In genomic region chr19:4232186-4232572, GRCm38 (mm10) we compare ENCODE assay signal across 9 mouse cellular contexts. TPM values are rescaled to one million over a fixed set of nuclear protein-coding genes. Genes with fewer than 3 reads are reported as not detected.
DNase-seq lines count a peak whose midpoint lies in the region; ATAC-seq and TF ChIP-seq lines count a peak whose summit lies in the region.
"Had no signal": no experiment of that assay in that cellular context is flagged by ENCODE, and none has a peak within 500 bp of the region (broad histone marks: within the 10 kb centered on the region; RNA-seq: fewer than 3 reads in every experiment).

No protein-coding gene starts in this region.

- peak overlapping the region; percentile 89 for H3K27ac ChIP-seq in heart, embryonic 13.5 days (replicated peaks)
- peak overlapping the region; percentile 73; the same call in 1 of the 2 replicates for H3K27ac ChIP-seq in forebrain, embryonic 15.5 days (replicated peaks)
- peak overlapping the region; percentile 83 for H3K27ac ChIP-seq in liver, embryonic 15.5 days (replicated peaks)

- H3K4me2 ChIP-seq in heart, embryonic 13.5 days, result peak overlapping the region; percentile 80
- H3K4me2 ChIP-seq in forebrain, embryonic 15.5 days (replicated peaks), result peak overlapping the region; percentile 81
- peak overlapping the region; percentile 85 for H3K4me2 ChIP-seq in liver, embryonic 15.5 days

- intact Hi-C loops in heart, postnatal 14 days (cut with DNase I), result no loop called here

- peaks cover 31% of the 10 kb centered on the region for H3K27me3 ChIP-seq in heart, embryonic 13.5 days (replicated peaks)
- peaks cover 28% of the 10 kb centered on the region for H3K27me3 ChIP-seq in G1E (ENCODE audit: insufficient read depth, low read length)
- H3K27me3 ChIP-seq in forebrain, embryonic 15.5 days, result peaks cover 18% of the 10 kb centered on the region
- H3K27me3 ChIP-seq in liver, embryonic 15.5 days, result peaks cover 25% of the 10 kb centered on the region
- no peaks in the 10 kb centered on the region for H3K27me3 ChIP-seq in splenic B cell, adult 2 months (ENCODE audit: control insufficient read depth, insufficient read depth, low read length, poor library complexity, severe bottlenecking)

- H3K4me1 ChIP-seq in heart, embryonic 13.5 days, result peaks cover 20% of the 10 kb centered on the region
- peaks cover 33% of the 10 kb centered on the region for H3K4me1 ChIP-seq in G1E (ENCODE audit: insufficient read depth, low read depth, low read length)
- H3K4me1 ChIP-seq in forebrain, embryonic 15.5 days, result peaks cover 13% of the 10 kb centered on the region
- H3K4me1 ChIP-seq in liver, embryonic 15.5 days (replicated peaks), result peaks cover 43% of the 10 kb centered on the region

- no peaks in the 10 kb centered on the region for H3K36me3 ChIP-seq in heart, embryonic 13.5 days
- H3K36me3 ChIP-seq in G1E (replicated peaks), result peaks cover 8% of the 10 kb centered on the region
- H3K36me3 ChIP-seq in forebrain, embryonic 15.5 days, result no peaks in the 10 kb centered on the region
- H3K36me3 ChIP-seq in liver, embryonic 15.5 days (replicated peaks), result no peaks in the 10 kb centered on the region
- peaks cover 2% of the 10 kb centered on the region; the same call in 1 of the 2 replicates for H3K36me3 ChIP-seq in splenic B cell, adult 2 months (ENCODE audit: control insufficient read depth, insufficient read depth, low read length, poor library complexity, severe bottlenecking)

- TF ChIP-seq CTCF in G1E (IDR thresholded peaks at IDR 0.05; ENCODE audit: low read depth, low read length), result no peak

- ATAC-seq in heart, embryonic 13.5 days (ENCODE audit: extremely low read depth, insufficient number of reproducible peaks, low FRiP score, low TSS enrichment), result no peak
- no peak for ATAC-seq in G1E (ENCODE audit: extremely low read depth, insufficient number of reproducible peaks, low FRiP score, poor library complexity, severe bottlenecking)
- ATAC-seq in forebrain, embryonic 15.5 days (replicated peaks), result no peak
- ATAC-seq in liver, embryonic 15.5 days (ENCODE audit: insufficient read depth), result no peak

- 20% methylated on average over 2 of the region's 2 CpGs for WGBS in heart, embryonic 13.5 days
- 30% methylated on average over 2 of the region's 2 CpGs for WGBS in forebrain, embryonic 15.5 days
- whole genome bisulfite sequencing in liver, embryonic 15.5 days (ENCODE audit: insufficient replicate concordance), result 12% methylated on average over 2 of the region's 2 CpGs

- H3K9me3 ChIP-seq in heart, embryonic 13.5 days, result no peaks in the 10 kb centered on the region
- H3K9me3 ChIP-seq in G1E (replicated peaks), result no peaks in the 10 kb centered on the region
- H3K9me3 ChIP-seq in forebrain, embryonic 15.5 days, result no peaks in the 10 kb centered on the region
- H3K9me3 ChIP-seq in liver, embryonic 15.5 days (replicated peaks), result no peaks in the 10 kb centered on the region

- peak overlapping the region; percentile 84 for H3K9ac ChIP-seq in heart, embryonic 13.5 days
- peak overlapping the region; percentile 70 for H3K9ac ChIP-seq in forebrain, embryonic 15.5 days (replicated peaks)
- H3K9ac ChIP-seq in liver, embryonic 15.5 days, result peak overlapping the region; percentile 67

- H3K4me3 ChIP-seq in heart, embryonic 13.5 days, result peak overlapping the region; percentile 69
- peak overlapping the region; percentile 75 for H3K4me3 ChIP-seq in G1E (ENCODE audit: low read depth, low read length)
- H3K4me3 ChIP-seq in forebrain, embryonic 15.5 days, result peak overlapping the region; percentile 64
- H3K4me3 ChIP-seq in liver, embryonic 15.5 days (replicated peaks), result peak overlapping the region; percentile 66

- DNase-seq in heart, postnatal 14 days, result no peak
- DNase-seq in G1E (ENCODE audit: low spot score), result peak; percentile 66
- peak; percentile 74 for DNase-seq in splenic B cell, adult 2 months (ENCODE audit: low read depth, low spot score)
- no peak for DNase-seq in frontal cortex, postnatal 36 days (ENCODE audit: low spot score in 2 of 2)
- DNase-seq in adrenal gland, postnatal 25 days, result no peak

RNA-seq across cellular contexts. Expression of gene Pold4, which starts 0.5 kb away (rescaled TPM):
- polyA plus RNA-seq in heart, embryonic 13.5 days (2015; fragmentation: Nextera tagmentation; extraction: Ambion mirVana), result 19.9 and 23.5 TPM in 2 replicates
- 10 to 100 TPM in 1 of 2 experiments, 1 to 10 TPM in 1; 9.5 to 10.8 TPM for total RNA-seq in heart, postnatal 14 days (2021)
- total RNA-seq in G1E (2014; fragmentation: Nextera tagmentation) (98.6 and 104 TPM in 2 replicates), G1E (2017) (66.2 and 89.1 TPM in 2 replicates)
- polyA plus RNA-seq in G1E (2012), result 26.4 and 37.1 TPM in 2 replicates
- 17.2 and 18.1 TPM in 2 replicates for polyA plus RNA-seq in forebrain, embryonic 15.5 days (2015; fragmentation: Nextera tagmentation; extraction: Ambion mirVana)
- 13.1 and 15.0 TPM in 2 replicates for polyA plus RNA-seq in liver, embryonic 15.5 days (2015; fragmentation: Nextera tagmentation; extraction: Ambion mirVana)
- total RNA-seq in adrenal gland, postnatal 25 days (2021), result 56.8 and 60.4 TPM in 2 replicates

RNA-seq across cellular contexts. Expression of gene AC109138.7, which starts 18.0 kb away (rescaled TPM):
- not detected in 2 replicates for polyA plus RNA-seq in heart, embryonic 13.5 days (2015; fragmentation: Nextera tagmentation; extraction: Ambion mirVana)
- not detected for total RNA-seq in heart, postnatal 14 days (2021)
- total RNA-seq in G1E (2014; fragmentation: Nextera tagmentation), result not detected in 2 replicates
- not detected in 2 replicates for total RNA-seq in G1E (2017)
- 35.4 TPM in 1 of 2 replicates, not detected in the other for polyA plus RNA-seq in G1E (2012)
- polyA plus RNA-seq in forebrain, embryonic 15.5 days (2015; fragmentation: Nextera tagmentation; extraction: Ambion mirVana), result not detected in 2 replicates
- not detected in 2 replicates for polyA plus RNA-seq in liver, embryonic 15.5 days (2015; fragmentation: Nextera tagmentation; extraction: Ambion mirVana)
- not detected in 2 replicates for total RNA-seq in adrenal gland, postnatal 25 days (2021)
- total RNA-seq: left cerebral cortex, adult 8-10 months had no signal

RNA-seq across cellular contexts. Expression of gene Clcf1, which starts 18.1 kb away (rescaled TPM):
- 1.1 and 1.9 TPM in 2 replicates for polyA plus RNA-seq in heart, embryonic 13.5 days (2015; fragmentation: Nextera tagmentation; extraction: Ambion mirVana)
- 1 to 10 TPM; 1.6 to 2.0 TPM for total RNA-seq in heart, postnatal 14 days (2021)
- total RNA-seq in G1E (2014; fragmentation: Nextera tagmentation) (not detected in 2 replicates), G1E (2017) (0.06 and 0.27 TPM in 2 replicates)
- polyA plus RNA-seq in G1E (2012), result not detected in 2 replicates
- 0.39 and 0.43 TPM in 2 replicates for polyA plus RNA-seq in forebrain, embryonic 15.5 days (2015; fragmentation: Nextera tagmentation; extraction: Ambion mirVana)
- polyA plus RNA-seq in liver, embryonic 15.5 days (2015; fragmentation: Nextera tagmentation; extraction: Ambion mirVana), result 0.38 and 0.56 TPM in 2 replicates
- 11.0 and 14.5 TPM in 2 replicates for total RNA-seq in adrenal gland, postnatal 25 days (2021)

RNA-seq across cellular contexts. Expression of gene Rad9a, which starts 30.7 kb away (rescaled TPM):
- 21.3 and 22.2 TPM in 2 replicates for polyA plus RNA-seq in heart, embryonic 13.5 days (2015; fragmentation: Nextera tagmentation; extraction: Ambion mirVana)
- 1 to 10 TPM; 4.7 to 5.0 TPM for total RNA-seq in heart, postnatal 14 days (2021)
- total RNA-seq in G1E (2014; fragmentation: Nextera tagmentation) (61.9 and 93.9 TPM in 2 replicates), G1E (2017) (27.5 and 29.2 TPM in 2 replicates)
- 31.3 and 33.6 TPM in 2 replicates for polyA plus RNA-seq in G1E (2012)
- polyA plus RNA-seq in forebrain, embryonic 15.5 days (2015; fragmentation: Nextera tagmentation; extraction: Ambion mirVana), result 22.6 and 25.2 TPM in 2 replicates
- 15.6 and 16.5 TPM in 2 replicates for polyA plus RNA-seq in liver, embryonic 15.5 days (2015; fragmentation: Nextera tagmentation; extraction: Ambion mirVana)
- 10.1 and 10.8 TPM in 2 replicates for total RNA-seq in adrenal gland, postnatal 25 days (2021)

RNA-seq across cellular contexts. Expression of gene Ssh3, which starts 36.8 kb away (rescaled TPM):
- polyA plus RNA-seq in heart, embryonic 13.5 days (2015; fragmentation: Nextera tagmentation; extraction: Ambion mirVana), result 5.0 and 6.7 TPM in 2 replicates
- 1 to 10 TPM; 7.2 to 9.9 TPM for total RNA-seq in heart, postnatal 14 days (2021)
- total RNA-seq in G1E (2014; fragmentation: Nextera tagmentation) (1.9 and 2.3 TPM in 2 replicates), G1E (2017) (5.8 and 8.9 TPM in 2 replicates)
- 0.30 and 0.32 TPM in 2 replicates for polyA plus RNA-seq in G1E (2012)
- 5.2 and 6.7 TPM in 2 replicates for polyA plus RNA-seq in forebrain, embryonic 15.5 days (2015; fragmentation: Nextera tagmentation; extraction: Ambion mirVana)
- 2.0 and 2.3 TPM in 2 replicates for polyA plus RNA-seq in liver, embryonic 15.5 days (2015; fragmentation: Nextera tagmentation; extraction: Ambion mirVana)
- total RNA-seq in adrenal gland, postnatal 25 days (2021), result 35.6 and 52.3 TPM in 2 replicates

Comparison
In these comparisons a context has a peak if more than half of its experiments do, and no peak if none do; other contexts are left out.
1. DNase-seq: peak in G1E (single experiment) and splenic B cell, adult 2 months (single experiment); none in heart, postnatal 14 days (0 of 2), frontal cortex, postnatal 36 days (0 of 2) and adrenal gland, postnatal 25 days (single experiment).
2. Peak in every context shown above with its lines, with median percentiles within 50 percentile points of each other: H3K27ac ChIP-seq, H3K4me2 ChIP-seq, H3K4me3 ChIP-seq and H3K9ac ChIP-seq.